Mouse (Mus musculus) bone marrow macrophage, adult 2 months (primary cell): Measurements from ENCODE around the gene Rex1bd.

Experiments used
- CTCF ChIP-seq: IDR thresholded peaks from 2 replicates; pipeline ENCODE4 v1.5.1; 2012; ENCODE audit warnings: low read depth, mild to moderate bottlenecking, low read length, moderate library complexity
- POLR2A ChIP-seq: IDR thresholded peaks from 2 replicates; pipeline ENCODE4 v1.6.1; 2012; ENCODE audit warnings: mild to moderate bottlenecking, low read depth, low read length, borderline replicate concordance

GRCm38 (mm10) chr8:70486941-70487520 lies 19.5 kb downstream of the Rex1bd start, which contains the start of gene Tmem59l:
- TF ChIP-seq CTCF: no peak
- no peak for TF ChIP-seq POLR2A
